Mouse (Mus musculus): ENCODE data around the gene Psmc5. TPM values are rescaled to one million over a fixed set of nuclear protein-coding genes. Genes with fewer than 3 reads are reported as not detected.

The Psmc5 gene
- polyA plus RNA-seq (2017; shearing (Covaris generic)): 134 TPM

GRCm38 (mm10) chr11:106255685-106256451, at the start of gene Psmc5, which contains the start of gene Ftsj3:
Psmc5 (plus strand) TSS chr11:106256154.
Ftsj3 (minus strand) TSS chr11:106256079.

GRCm38 (mm10) chr11:106215927-106216729, 39.8 kb upstream of the Psmc5 start, which contains the start of gene Ccdc47:
Ccdc47 (minus strand) TSS chr11:106216344.

GRCm38 (mm10) chr11:106216730-106217490, 39.0 kb upstream of the Psmc5 start, which contains the start of gene Ddx42:
Ddx42 (plus strand) TSS chr11:106216926.

GRCm38 (mm10) chr11:106272644-106273310, 16.8 kb downstream of the Psmc5 start, which contains the start of gene Smarcd2:
Smarcd2 (minus strand) TSS chr11:106272972.

GRCm38 (mm10) chr11:106276454-106276853, 20.5 kb downstream of the Psmc5 start, which contains the start of gene Tcam1:
Tcam1 (plus strand) TSS chr11:106276672.

GRCm38 (mm10) chr11:106301765-106302164, 45.8 kb downstream of the Psmc5 start, which contains the start of gene Gh:
Gh (minus strand) TSS chr11:106301865.

Other genes starting within 250 kb of the Psmc5 start
- gene Kcnh6, start 248.0 kb upstream of the Psmc5 start, polyA plus RNA-seq (2017; shearing (Covaris generic)): not detected
- 77.0 TPM for gene Dcaf7, start 219.3 kb upstream of the Psmc5 start, polyA plus RNA-seq (2017; shearing (Covaris generic))
- 4.9 TPM for gene Taco1, start 190.1 kb upstream of the Psmc5 start, polyA plus RNA-seq (2017; shearing (Covaris generic))
- gene Map3k3, start 171.5 kb upstream of the Psmc5 start, polyA plus RNA-seq (2017; shearing (Covaris generic)): 98.7 TPM
- not detected for gene Gm10840, start 95.3 kb upstream of the Psmc5 start, polyA plus RNA-seq (2017; shearing (Covaris generic))
- gene Limd2, start 95.3 kb upstream of the Psmc5 start, polyA plus RNA-seq (2017; shearing (Covaris generic)): 1,126 TPM
- 29.8 TPM for gene Strada, start 54.0 kb upstream of the Psmc5 start, polyA plus RNA-seq (2017; shearing (Covaris generic))
- gene Ccdc47, start 39.8 kb upstream of the Psmc5 start, polyA plus RNA-seq (2017; shearing (Covaris generic)): 51.3 TPM
- 119 TPM for gene Ddx42, start 39.2 kb upstream of the Psmc5 start, polyA plus RNA-seq (2017; shearing (Covaris generic))
- 79.2 TPM for gene Ftsj3, start 75 bp upstream of the Psmc5 start, polyA plus RNA-seq (2017; shearing (Covaris generic))
- 119 TPM for gene Smarcd2, start 16.8 kb downstream of the Psmc5 start, polyA plus RNA-seq (2017; shearing (Covaris generic))
- 0.35 TPM for gene Tcam1, start 20.5 kb downstream of the Psmc5 start, polyA plus RNA-seq (2017; shearing (Covaris generic))
- gene Gh, start 45.7 kb downstream of the Psmc5 start, polyA plus RNA-seq (2017; shearing (Covaris generic)): not detected
- gene Cd79b, start 58.6 kb downstream of the Psmc5 start, polyA plus RNA-seq (2017; shearing (Covaris generic)): 0.44 TPM
- 0.06 TPM for gene Scn4a, start 97.1 kb downstream of the Psmc5 start, polyA plus RNA-seq (2017; shearing (Covaris generic))
- gene Prr29, start 109.3 kb downstream of the Psmc5 start, polyA plus RNA-seq (2017; shearing (Covaris generic)): not detected
- 88.7 TPM for gene Icam2, start 131.9 kb downstream of the Psmc5 start, polyA plus RNA-seq (2017; shearing (Covaris generic))
- gene Ern1, start 231.7 kb downstream of the Psmc5 start, polyA plus RNA-seq (2017; shearing (Covaris generic)): 115 TPM

All from effector memory CD4-positive, alpha-beta T cell, adult 7 months (primary cell).